Mouse (Mus musculus): ENCODE measurements around the gene Rbfox2.
"Not testable (repeated sequence)": the region's sequence is repeated elsewhere in the genome, so short reads cannot be mapped to it uniquely, and the experiment has no call there.

Rbfox2 gene

GRCm38 (mm10) chr15:77306547-77307261 is at the start of gene Rbfox2:
TSS of gene Rbfox2 (minus strand) at chr15:77307004.
- DNase-seq = peak; percentile 91

- DNase-seq = no peak
Measured at GRCm38 (mm10) chr15:77356248-77356810, 49.5 kb upstream of the Rbfox2 start.

- no peak for DNase-seq
Measured at GRCm38 (mm10) chr15:77354848-77355551, 48.2 kb upstream of the Rbfox2 start.

GRCm38 (mm10) chr15:77354496-77354847 is 47.7 kb upstream of the Rbfox2 start:
- no peak for DNase-seq

DNA sequence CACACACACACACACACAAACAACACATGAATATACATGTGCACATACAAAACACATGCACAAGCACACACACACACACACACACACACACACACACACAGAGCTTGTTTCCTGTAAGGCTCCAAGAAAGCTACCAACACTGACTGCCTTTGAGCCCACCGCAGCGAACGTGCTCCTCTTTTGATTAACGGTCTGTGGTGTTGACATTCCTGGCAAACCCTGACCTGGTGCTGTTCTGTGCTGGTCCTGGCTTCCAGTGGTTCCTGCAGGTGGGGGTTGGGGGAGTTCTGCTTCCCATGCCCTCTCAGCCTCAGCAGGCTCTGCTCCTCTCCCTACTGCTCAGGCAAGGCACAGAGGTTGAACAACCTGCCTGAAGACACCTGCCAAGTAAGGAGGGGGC is 47.0 kb upstream of the Rbfox2 start:
- DNase-seq = no peak

GRCm38 (mm10) chr15:77352863-77353262 is 46.1 kb upstream of the Rbfox2 start:
- no peak for DNase-seq

- no peak for DNase-seq
Measured at GRCm38 (mm10) chr15:77350117-77350516, 43.3 kb upstream of the Rbfox2 start.

DNA sequence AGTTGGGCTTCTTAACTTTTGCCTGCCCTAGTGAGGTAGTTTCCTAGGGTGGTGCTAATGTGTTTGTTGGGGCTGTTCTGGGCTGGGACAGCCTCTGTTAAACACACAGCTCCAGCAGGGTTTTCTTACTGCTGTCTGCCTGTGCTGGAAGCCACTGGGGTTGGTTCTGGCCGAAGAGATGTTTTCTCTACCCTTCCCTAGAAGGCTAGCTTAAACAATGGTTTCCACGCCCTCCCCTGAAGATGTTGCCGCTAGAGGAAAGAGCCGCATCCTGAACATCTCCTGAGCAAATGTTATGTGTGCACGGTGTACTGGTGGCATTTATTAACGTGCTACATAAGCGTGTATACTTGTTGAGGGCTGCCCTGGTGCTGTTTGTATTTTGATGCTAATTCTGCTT is 41.3 kb upstream of the Rbfox2 start:
- no peak for DNase-seq

GRCm38 (mm10) chr15:77344127-77345125 is 37.6 kb upstream of the Rbfox2 start:
- no peak for DNase-seq

GRCm38 (mm10) chr15:77343527-77344091 is 36.8 kb upstream of the Rbfox2 start:
- DNase-seq = peak; percentile 74

DNA sequence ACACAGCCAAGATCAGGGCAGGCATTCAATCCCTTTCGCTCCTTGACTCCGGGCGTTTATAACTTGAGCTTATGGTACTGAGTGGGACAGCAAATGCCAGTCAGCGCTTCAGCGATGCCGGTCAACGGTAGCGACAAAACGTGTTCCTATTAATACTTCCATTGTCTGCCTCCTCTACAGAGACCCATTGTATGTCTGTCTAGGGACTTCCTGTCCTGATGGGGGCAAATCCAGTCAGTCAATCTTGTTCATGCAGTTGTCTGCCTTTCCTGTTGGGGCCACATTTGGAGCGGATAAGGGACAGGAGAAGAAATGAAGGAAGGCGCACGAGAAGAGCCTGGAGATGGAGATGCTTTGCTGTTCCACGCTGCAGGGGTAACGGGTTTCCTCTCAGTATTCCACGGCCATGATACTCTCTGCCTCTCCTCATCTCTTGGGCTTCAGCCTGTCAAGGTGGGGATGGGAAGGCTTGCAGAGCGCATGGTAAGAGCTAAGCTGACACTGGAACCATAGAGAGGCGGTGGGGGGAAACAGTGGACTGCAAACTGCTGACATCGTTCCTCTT is 36.2 kb upstream of the Rbfox2 start:
- DNase-seq = no peak

- DNase-seq = no peak
Measured at GRCm38 (mm10) chr15:77342005-77342404, 35.2 kb upstream of the Rbfox2 start.

- no peak for DNase-seq
Measured at GRCm38 (mm10) chr15:77340581-77340980, 33.8 kb upstream of the Rbfox2 start.

DNA sequence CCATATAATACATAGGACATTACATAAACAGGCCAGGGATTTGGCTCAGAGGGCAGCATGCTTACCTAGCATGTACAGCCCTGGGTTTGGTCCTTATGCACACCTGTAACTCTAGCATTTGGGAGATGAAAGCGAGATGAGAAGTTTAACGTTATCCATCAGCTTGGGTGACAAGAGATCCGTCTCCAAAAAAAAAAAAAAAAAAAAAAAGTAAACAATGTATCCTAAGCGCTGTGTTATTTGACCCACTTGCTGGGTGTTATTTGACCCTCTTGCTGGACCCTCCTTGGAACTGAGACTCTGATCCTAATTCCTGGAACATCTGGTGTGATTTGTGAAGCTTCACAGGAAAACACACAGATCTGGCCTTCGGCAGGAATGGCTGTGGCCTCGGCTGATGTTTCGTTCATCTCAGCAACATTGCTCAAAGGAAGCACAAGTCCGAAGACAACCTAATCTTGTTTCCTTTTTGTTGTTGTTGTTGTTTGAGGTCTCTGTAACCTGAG is 32.2 kb upstream of the Rbfox2 start:
- no peak for DNase-seq

DNA sequence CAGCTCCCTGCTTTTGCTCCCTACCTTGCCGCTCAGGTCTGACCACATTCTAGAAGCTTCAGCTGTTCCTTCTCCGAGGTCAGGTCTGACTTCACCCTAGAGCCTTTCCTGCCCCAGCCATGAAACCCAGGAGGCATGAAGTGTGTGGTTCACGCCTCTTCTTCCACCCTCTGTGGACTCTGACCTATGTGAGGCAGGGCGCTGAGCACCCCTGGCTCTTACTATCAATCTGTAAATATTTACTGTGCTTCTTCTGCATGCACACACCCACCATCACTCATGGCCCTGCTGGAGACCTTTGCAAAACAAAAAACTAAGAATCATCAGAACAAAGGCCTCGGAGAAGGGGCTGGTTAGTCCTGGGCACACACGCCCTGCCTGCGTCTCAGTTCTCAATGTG is 31.6 kb upstream of the Rbfox2 start:
- DNase-seq = no peak

DNA sequence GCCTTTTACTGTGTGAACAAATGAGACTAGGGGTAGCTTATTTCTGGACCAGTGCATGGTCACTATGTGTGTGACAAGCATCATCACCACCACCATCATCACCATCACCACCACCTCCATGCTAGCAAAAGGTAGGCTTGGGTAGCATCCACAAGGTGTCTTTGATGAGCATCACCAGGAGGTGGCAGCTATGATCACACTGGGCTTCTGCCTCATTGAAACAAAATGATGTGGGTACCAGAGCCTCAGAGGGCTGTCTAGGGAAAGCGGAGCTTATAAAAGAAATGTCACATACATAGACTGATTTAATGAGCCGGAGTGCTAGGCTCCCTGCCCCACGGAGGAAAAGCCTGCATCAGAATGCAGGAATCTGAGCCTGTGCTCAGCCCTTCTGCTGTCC is 31.1 kb upstream of the Rbfox2 start:
- no peak for DNase-seq

DNA sequence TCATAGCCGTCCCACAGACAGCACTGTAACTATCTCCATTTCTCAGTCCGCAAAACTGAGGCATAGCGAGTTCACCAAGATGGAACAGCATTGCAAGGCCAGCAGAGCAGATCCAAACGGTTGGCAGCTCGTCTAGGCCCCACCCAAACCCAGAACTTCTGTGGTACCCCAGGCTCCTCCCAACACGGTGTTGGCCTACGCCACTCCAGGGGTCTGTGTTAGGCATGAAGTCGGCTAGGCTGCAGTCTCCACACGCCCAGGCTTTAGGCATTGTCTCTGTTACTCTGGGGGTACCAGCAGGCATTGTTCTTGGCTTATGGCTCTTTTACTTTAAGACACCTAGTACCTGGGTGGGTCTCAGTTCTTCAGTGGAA is 30.2 kb upstream of the Rbfox2 start:
- no peak for DNase-seq

- DNase-seq = peak; percentile 88
Measured at GRCm38 (mm10) chr15:77336287-77336967, 29.6 kb upstream of the Rbfox2 start.

- not testable (repeated sequence) for DNase-seq
Measured at GRCm38 (mm10) chr15:77335185-77335584, 28.4 kb upstream of the Rbfox2 start.

DNA sequence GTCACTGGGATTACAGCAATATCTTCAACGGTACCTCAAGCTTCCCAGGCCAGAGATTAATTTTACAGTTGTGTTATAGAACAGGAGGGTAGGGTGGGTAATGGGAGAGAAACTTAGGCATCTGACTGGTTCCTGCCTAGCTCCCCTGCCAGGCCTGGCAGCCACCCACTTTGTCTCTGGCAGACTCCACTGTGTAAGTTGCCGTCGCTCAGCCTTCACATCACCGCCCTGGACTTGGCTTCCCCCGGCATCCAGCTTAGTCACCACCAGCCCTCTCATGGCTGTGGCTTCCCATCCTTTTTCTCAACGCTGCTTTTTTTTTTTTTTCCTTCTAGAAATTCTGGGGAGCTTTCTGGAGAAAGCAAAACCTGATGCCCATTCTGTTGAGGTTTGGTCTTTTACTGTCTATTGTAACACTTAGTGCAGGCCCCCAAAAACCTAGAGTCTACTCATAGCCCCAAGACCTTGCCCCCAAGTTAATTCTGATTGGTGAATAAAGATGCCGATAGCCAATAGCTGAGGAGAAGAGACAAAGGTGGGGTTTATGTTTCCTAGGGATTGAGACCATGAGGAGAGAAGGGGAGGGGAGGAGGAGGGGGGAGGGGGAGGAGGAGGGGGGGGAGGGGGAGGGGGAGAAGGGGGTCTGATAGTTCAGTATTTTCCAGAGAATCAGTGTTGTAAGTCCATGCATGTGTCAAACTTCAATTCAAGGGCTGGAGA is 25.6 kb upstream of the Rbfox2 start:
- no peak for DNase-seq

DNA sequence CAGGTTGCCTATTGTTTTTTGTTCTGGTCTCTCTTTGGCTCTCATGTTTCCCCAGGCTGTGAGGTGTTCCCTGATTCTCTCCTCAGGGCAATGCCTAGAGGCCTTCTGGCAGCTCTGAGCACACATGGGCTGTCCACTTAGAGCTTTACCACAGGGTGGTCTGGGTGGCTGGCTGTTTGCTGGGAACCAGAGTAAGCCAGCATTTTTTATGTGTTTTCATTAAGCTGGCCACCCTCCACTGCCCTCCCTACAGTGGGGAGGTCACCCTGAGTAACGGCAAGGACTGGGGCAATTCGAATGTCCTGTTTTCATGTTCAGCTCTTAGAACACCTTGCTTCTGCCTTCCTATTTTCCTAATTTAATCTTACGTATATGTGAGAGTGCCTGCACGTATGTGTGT is 24.6 kb upstream of the Rbfox2 start:
- DNase-seq = no peak
